Mouse (Mus musculus) MEL-GATA-1-ER (cell line): ENCODE results near the gene Gm20388.

Experiments used
- DNase-seq: peaks from one replicate; pipeline ENCODE4 v3.0.0-alpha.2; 2012; ENCODE audit warnings: low read depth; ENCODE audit errors: extremely low read depth

The Gm20388 gene

DNA sequence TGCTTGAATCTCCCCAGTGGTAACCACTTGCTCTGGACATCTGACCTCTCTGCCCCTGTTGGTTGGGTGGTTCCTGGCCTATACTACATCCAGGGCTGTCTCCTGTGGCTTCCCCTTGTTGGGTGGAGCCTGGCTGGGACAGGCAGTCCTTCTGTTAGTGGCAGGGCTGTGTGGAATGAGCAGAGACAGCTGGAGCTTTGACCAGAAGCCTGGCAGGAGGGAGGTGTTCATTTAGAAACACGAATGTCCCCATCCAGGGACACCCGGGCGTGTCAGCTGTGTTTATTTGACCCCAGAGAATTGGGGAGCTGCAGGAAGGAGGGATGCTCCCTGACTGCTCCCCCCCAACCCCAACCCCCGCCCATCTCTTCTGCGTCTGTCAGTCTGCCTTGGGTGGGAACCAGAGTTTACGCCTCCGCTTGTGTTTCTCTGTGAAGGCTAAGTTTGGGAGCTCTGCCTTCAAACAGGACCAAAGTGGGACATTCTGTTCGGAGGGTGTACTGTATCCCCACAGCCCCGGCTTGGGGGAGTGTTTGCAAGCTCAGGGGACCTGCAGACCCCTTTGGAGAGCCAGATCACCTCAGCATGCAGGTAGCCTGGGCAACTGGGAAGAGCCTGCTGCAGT, 340.9 kb downstream of the Gm20388 start:
- no peak for DNase-seq

DNA sequence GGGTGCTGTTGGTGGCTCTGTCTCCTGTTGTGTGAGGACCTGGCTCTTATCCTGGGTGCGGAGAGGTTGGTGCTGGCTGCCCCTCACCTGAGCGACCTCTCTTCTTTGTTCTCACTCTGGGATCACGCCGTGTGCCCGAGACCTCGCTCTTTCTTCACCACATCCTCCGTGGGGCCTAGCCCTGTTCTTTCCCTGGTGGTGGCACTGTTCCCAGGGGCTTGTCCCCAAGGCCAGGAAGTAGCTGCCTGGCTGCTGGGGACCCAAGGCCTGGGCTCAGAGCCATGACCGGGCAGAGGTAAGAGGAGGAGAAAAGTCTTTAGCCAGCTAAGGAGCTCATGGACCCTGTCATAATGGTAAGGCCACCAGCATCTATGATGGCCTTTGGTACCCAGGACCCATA, 343.0 kb downstream of the Gm20388 start:
- no peak for DNase-seq

DNA sequence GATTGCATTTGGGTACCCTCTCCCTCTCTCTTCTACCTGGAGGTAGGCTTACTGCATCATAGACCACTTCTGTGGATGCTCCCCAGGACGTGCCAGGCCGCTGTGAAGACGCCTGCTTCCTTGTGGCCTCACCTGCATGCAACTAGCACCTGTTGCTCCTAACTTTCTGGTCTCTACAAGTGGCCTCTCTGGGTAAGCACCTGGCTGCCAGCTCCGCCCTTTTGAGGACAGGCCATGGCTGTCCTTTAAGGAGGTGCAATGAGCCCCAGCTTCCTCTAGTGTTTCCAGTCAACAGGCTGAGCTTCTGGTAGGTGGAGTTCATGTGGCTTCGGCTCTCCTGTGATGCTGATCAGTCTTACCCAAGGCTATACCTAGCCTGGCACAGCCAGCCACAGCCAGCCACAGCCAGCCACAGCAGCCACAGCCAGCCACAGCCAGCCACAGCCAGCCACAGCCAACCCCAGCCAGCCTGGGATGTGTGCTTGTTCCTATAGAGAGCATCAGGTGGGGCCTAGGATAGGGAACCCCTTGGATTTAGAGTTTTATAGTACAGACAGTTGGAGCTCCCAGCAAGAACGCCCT, 344.9 kb downstream of the Gm20388 start:
- no peak for DNase-seq

GRCm38 (mm10) chr8:120256958-120257357, 346.3 kb downstream of the Gm20388 start:
- DNase-seq: no peak

DNA sequence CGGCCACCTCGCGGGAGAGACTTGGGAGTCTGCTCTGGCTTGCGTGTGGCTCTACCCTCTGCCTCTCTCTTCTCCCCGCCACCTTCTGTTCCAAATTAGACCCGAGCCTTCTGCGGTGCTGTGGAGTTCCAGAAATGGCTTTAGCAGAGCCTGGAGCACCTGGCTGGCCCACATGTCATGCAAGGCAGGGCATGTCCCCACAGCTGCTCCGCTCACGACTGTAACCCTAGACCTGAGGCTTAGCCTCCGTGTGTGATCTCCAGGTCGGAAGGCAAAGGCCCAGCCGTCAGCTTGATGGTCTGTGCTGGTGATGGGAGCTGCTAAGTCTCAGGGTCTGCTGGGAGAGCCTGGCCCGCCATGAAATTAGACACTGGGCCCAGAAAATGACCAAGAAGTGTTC, 348.6 kb downstream of the Gm20388 start:
- DNase-seq: no peak

GRCm38 (mm10) chr8:120260677-120261076, 350.0 kb downstream of the Gm20388 start:
- DNase-seq: no peak

GRCm38 (mm10) chr8:120261338-120262120, 350.9 kb downstream of the Gm20388 start:
- DNase-seq: no peak

GRCm38 (mm10) chr8:120263879-120264278, 353.2 kb downstream of the Gm20388 start:
- no peak for DNase-seq

DNA sequence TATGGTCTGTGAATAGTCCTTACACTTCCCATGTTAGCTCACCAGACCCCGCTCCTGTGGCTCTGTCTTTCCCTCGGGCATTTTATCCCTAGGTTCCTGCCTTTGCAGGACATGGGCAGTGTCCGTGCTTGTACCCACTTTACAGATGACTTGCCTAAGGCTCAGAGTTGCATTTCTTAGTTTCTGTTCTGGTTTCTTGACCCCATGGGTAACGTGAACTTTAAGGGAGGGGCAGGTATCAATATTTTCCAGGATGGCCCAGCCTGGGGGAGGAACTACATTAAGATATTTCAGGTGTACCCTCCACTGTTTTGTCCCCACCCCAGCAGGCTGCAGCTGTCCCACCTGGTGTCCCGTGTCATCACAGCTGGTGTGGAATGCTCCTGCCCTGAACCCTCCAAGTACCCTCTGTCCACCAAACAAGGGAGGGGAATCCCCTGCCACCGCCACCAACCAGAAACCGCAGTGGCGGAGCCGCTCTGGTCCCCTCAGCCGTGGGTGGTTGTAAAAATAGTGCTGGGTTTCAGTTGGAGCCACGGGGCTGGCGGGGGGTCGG, 353.8 kb downstream of the Gm20388 start:
- DNase-seq: no peak

DNA sequence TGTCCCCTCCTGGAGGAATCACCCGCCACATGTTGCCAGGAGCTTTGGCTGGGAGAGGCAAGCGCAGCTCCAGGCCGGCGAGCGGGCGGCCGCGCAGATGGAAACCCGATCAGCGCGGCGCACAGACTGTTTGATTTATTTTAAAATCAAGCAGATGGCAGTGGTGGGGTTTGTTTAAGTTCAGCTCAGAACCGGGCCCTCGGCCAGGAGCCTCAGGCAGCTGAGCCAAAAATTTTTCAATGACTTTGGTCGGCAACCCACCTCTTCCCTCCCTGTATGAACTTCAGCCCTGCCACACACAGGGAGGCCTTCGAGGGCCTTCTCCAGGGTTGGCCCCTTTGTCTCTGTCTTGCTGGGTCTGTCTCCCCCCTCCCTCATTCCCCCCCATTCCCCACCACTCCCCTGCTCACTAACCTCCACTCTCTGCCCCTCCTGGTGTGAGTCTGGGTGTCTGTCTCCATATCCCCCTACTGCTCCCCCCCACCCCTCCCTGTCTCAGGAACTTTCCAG, 354.4 kb downstream of the Gm20388 start:
- no peak for DNase-seq

DNA sequence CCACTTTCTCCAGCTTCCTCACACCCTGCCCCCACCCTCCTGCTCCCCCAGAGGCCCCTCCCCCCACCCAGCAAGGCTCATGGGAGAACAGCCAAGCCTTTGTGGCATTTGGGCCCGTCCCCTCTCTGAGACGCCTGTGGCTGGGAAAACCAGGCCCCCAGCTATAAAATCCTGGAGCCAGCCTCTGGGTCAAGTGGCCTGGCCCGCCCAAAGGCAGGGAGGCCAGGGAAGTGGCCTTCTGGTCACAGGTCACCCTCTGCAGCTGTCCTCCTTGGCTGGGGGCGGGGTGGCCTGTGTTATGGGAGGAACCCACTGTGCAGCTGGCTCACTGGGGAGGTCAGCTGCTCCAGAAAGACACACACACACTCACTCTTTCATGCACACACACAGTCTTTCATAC, 354.8 kb downstream of the Gm20388 start:
- DNase-seq: no peak

- DNase-seq: no peak
Observed at GRCm38 (mm10) chr8:120268541-120268980, 357.9 kb downstream of the Gm20388 start.

DNA sequence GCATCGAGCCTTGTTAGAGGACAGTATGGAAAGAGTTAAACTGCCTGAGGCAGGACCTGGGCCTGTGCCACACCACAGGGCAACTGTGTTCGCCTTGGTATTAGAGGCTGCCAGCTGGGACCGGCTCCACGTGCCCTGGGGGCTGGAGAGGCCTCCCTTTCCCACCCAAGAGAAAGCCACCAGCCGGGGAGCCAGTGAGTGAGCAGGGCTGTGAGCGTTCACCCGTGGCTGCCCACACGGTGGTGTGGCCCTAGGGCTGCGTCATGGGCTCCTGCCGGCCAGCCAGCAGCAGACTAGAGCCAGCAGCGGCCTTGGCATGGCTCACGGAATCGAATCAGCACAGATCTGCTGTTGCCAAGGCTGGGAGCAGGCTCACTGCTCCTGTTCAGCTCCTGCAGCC, 359.8 kb downstream of the Gm20388 start:
- DNase-seq: no peak

DNA sequence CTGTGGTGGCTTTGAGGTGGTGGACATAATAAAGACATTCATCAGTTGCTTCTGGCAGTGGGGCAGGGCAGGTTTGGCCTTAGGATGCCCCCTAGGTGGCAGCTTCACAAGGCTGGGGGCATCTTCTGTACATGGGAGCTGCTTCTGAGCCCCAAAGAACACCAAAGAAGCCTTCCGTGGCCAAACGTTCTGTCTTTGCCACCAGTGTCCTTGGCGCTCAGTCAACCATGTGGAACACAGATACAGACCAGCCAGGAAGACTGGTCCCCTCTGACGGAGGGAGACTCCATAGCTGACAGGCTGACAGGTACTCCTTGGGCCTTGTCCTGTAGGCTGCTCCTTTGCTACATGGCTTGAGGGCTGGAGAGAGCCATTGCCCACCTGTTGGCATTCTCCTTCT, 362.8 kb downstream of the Gm20388 start:
- no peak for DNase-seq

DNA sequence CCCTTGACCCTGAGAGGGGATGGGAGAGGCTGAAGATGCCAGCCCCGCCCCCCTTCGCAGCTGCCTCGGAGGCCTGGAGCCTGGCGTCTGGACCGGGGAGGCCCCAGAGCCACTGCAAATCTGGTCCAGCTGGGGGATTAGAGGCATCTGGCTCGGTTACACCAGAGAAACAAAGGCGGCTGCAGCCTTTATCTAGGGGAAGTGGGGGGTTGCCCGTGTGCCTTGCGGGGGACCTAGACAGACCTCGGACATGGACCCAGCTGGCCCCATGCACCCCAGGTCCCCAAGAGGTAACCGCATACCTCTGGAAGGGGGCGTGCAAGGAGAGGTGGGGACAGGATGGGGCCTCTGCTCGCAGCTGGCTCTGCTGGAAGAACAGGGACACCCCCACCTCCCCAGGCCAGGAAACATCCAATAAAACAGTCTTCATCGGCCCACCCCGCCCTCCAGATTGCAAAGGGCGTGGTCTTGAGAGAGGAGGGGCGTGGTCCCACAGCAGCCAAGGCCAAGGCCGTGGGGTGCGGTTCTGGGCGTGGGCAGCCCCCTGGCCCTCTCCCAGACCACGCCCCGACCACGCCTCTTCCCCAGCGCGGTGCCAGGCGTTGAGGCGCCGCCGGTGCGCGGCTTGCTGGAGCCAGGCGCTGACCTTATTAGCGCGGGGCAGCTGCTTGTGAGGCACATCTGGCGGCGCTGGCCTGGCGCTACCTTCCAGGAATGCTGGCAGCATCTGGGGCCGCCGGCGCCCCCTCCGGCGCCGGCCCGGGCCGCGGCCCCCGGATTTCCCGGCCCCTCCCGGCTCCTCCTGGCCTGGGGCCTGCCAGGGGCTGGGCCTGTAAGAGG, 365.6 kb downstream of the Gm20388 start:
- DNase-seq: peak; percentile 76

- no peak for DNase-seq
Observed at GRCm38 (mm10) chr8:120276891-120277426, 366.3 kb downstream of the Gm20388 start.

DNA sequence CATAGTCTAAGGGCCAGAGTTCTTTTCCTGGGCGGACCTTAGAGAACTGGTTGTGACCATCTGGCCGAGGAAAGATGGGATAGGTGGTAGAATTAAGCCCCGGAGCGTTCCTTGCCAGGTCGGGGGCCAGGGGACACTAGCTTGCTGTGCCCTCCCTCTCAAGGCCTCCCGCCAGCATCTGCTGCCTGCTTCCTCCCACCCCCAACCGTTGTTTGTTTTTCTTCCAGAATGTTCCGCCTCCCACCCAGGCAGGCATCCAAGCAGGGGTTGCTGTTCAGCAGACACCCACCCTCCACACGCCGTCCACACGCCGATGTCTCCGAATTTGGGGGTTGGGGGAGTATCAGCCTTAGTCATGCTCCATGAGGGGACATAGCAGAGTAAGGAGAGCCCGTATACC, 367.4 kb downstream of the Gm20388 start:
- no peak for DNase-seq

DNA sequence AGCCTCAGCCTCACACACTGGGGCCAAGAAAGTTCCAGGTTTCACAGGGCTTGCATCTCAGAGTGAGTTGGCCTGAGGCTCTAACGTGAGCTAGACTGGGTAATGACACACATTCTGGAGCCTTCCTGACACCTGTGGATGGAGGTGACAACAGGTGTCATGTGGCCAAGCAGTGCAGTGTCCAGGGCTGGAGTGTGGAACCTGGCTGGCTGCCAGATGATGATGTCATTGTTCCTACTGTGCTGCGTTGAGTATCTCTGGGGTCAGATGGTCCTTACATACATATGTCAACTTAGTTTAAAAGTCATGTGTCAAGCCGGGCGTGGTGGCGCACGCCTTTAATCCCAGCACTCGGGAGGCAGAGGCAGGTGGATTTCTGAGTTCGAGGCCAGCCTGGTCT, 368.8 kb downstream of the Gm20388 start:
- no peak for DNase-seq

GRCm38 (mm10) chr8:120281487-120281886, 370.8 kb downstream of the Gm20388 start:
- peak; percentile 67 for DNase-seq

DNA sequence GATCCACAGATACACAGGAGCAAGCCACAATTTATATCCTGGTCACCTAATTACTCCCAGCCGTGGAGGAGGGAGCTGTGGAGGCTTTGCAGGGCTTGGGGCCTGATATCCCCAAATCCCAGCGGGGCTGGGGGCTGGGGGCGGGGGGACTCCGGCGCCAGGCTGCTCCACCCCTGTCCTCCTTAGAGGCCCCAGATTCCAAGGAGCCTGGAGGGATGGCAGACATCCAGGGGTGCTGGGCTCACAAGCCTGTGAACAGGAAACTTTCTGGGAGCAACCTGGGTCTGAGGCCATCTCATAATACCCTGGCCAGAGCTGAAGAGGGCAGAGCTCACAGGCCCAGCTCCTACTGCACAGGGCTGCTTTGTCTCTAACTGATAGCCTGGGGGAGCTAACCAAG, 371.8 kb downstream of the Gm20388 start:
- DNase-seq: no peak

DNA sequence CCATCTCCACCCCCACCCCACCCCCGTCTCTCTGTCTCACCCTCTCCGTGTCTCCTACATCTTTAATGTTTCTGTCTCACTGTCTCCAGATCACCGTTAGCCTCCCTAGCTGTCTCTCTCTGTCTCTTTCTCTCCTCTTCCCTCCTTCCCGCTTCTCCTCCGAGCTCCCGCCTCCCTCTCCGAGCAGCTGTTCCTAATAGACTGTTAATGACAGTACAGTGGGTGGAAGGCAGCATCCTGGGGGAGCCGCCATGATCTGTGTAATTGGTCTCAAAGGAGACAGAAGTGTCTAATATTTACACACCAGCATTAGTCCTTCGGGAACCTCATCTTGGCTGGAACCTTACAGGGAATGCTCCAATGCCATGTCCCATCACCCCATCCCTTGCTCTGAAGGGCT, 373.6 kb downstream of the Gm20388 start:
- DNase-seq: no peak
